ENCODE assay signal across 10 mouse cellular contexts in the genomic region with DNA sequence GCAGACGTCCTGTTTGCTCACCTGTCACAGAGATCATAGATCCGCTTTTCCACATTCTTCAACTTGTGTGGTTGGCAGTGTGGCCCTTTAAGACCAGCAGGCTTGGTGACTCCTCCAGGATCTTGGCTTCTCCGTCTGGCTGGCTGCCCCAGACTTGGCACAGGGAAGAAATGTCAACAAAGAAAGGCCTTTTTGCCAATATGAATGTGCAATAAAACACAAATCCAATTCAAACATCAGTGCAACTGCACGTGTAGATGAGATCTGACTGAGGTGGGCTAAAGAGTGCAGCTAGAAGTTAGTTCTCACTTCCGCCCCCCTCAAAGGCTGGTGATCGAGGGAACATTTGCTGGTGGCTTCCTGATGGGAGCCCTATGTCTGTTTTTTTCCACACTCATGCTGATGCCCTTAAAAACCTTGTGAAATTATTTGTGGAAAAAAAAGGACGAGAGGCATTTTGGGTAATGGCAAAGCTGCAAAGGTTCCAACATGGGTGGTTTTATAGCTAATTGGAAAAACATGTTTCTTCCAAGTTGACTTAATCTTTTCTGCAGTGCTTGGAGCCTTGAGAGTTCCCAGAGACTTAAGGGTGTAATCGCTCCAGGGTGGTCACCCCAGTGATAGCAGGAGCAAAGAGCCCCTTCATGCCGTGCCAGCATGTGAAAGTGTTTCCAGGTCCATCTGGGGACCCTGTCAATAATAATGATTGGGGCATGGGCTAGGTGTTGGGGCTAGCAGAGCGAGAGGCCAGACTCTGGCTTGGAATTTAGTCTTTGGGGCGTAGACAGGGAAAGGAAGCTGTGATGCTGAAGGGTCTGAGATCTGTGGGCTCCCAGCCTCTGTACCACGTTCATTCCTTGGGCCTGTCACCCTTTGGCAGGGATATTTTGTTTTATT. TPM values are rescaled to one million over a fixed set of nuclear protein-coding genes. Genes with fewer than 3 reads are reported as not detected.
A peak's percentile ranks its signal among the peaks of the same experiment; 100 is the strongest.
DNase-seq lines count a peak whose midpoint lies in the region; ATAC-seq lines count a peak whose summit lies in the region.
"Had no signal": no experiment of that assay in that cellular context is flagged by ENCODE, and none has a peak within 500 bp of the region (broad histone marks: within the 10 kb centered on the region; RNA-seq: fewer than 3 reads in every experiment).

No protein-coding gene starts in this region.

- intact Hi-C loops in gastrocnemius, postnatal 36 days (cut with DNase I), result loop anchor here (5.0 kb wide), 2 partner anchors 188 to 283 kb away; no protein-coding TSS in a partner anchor

- no peak for ATAC-seq in activated CD4-positive, CD25-positive, alpha-beta regulatory T cell, adult 4 months

- peak; percentile 20 to 45 for DNase-seq in layer of hippocampus, adult 18-20 months (ENCODE audit: low spot score in 2 of 2)
- DNase-seq in layer of hippocampus, adult 9-10 months (ENCODE audit: low spot score), result no peak
- peak; percentile 89 for DNase-seq in cerebellum, adult 11-12 months
- peak; percentile 69 to 72 for DNase-seq in gastrocnemius, postnatal 36 days
- DNase-seq in layer of hippocampus, postnatal 10 days (ENCODE audit: low spot score in 2 of 2), result peak; percentile 58 to 73
- peak; percentile 78 for DNase-seq in ovary, postnatal 36 days (ENCODE audit: low spot score)
- DNase-seq in yolk sac, embryonic 10.5 days (ENCODE audit: low spot score), result no peak

RNA-seq across cellular contexts. Expression of a gene that starts 15.4 kb away (rescaled TPM):
- not detected for total RNA-seq in layer of hippocampus, adult 18-20 months (2021)
- 1 to 10 TPM; 2.5 to 2.7 TPM for total RNA-seq in gastrocnemius, postnatal 36 days (2021)
- total RNA-seq in layer of hippocampus, postnatal 10 days (2021), result under 1 TPM; 0.29 to 0.48 TPM
- polyA plus RNA-seq in activated CD4-positive, CD25-positive, alpha-beta regulatory T cell, adult 4 months (2017; shearing (Covaris generic)), result 1 to 10 TPM; 1.3 to 1.9 TPM

RNA-seq across cellular contexts. Expression of a gene that starts 37.5 kb away (rescaled TPM):
- total RNA-seq in layer of hippocampus, adult 18-20 months (2021), result not detected
- not detected for total RNA-seq in gastrocnemius, postnatal 36 days (2021)
- not detected for total RNA-seq in layer of hippocampus, postnatal 10 days (2021)
- polyA plus RNA-seq in activated CD4-positive, CD25-positive, alpha-beta regulatory T cell, adult 4 months (2017; shearing (Covaris generic)), result not detected
- total RNA-seq: hematopoietic stem cell, adult 5-6 weeks had no signal
- polyA plus RNA-seq: neural tube, embryonic 13.5 days had no signal

RNA-seq across cellular contexts. Expression of a gene that starts 44.6 kb away (rescaled TPM):
- total RNA-seq in layer of hippocampus, adult 18-20 months (2021), result not detected
- not detected for total RNA-seq in gastrocnemius, postnatal 36 days (2021)
- not detected for total RNA-seq in layer of hippocampus, postnatal 10 days (2021)
- under 1 TPM in 1 of 2 experiments, not detected in 1; 0.77 TPM for polyA plus RNA-seq in activated CD4-positive, CD25-positive, alpha-beta regulatory T cell, adult 4 months (2017; shearing (Covaris generic))
- total RNA-seq: hematopoietic stem cell, adult 5-6 weeks had no signal

RNA-seq across cellular contexts. Expression of a gene that starts 54.3 kb away (rescaled TPM):
- not detected for total RNA-seq in layer of hippocampus, adult 18-20 months (2021)
- not detected for total RNA-seq in gastrocnemius, postnatal 36 days (2021)
- total RNA-seq in layer of hippocampus, postnatal 10 days (2021), result not detected
- polyA plus RNA-seq in activated CD4-positive, CD25-positive, alpha-beta regulatory T cell, adult 4 months (2017; shearing (Covaris generic)), result not detected
- total RNA-seq: hematopoietic stem cell, adult 5-6 weeks had no signal
- polyA plus RNA-seq: neural tube, embryonic 13.5 days had no signal

RNA-seq across cellular contexts. Expression of a gene that starts 59.5 kb away (rescaled TPM):
- not detected for total RNA-seq in layer of hippocampus, adult 18-20 months (2021)
- total RNA-seq in gastrocnemius, postnatal 36 days (2021), result not detected
- not detected for total RNA-seq in layer of hippocampus, postnatal 10 days (2021)
- not detected for polyA plus RNA-seq in activated CD4-positive, CD25-positive, alpha-beta regulatory T cell, adult 4 months (2017; shearing (Covaris generic))
- total RNA-seq: hematopoietic stem cell, adult 5-6 weeks had no signal
- polyA plus RNA-seq: neural tube, embryonic 13.5 days had no signal

Comparison
In these comparisons a context has a peak if more than half of its experiments do, and no peak if none do; other contexts are left out.
1. DNase-seq: peak in layer of hippocampus, adult 18-20 months (2 of 2), cerebellum, adult 11-12 months (single experiment), gastrocnemius, postnatal 36 days (2 of 2), layer of hippocampus, postnatal 10 days (2 of 2) and ovary, postnatal 36 days (single experiment); none in layer of hippocampus, adult 9-10 months (single experiment) and yolk sac, embryonic 10.5 days (single experiment).